Mouse (Mus musculus) C3H10T1/2 (cell line): ENCODE measurements around the gene Ano4. TPM values are rescaled to one million over a fixed set of nuclear protein-coding genes. Genes with fewer than 3 reads are reported as not detected.

Experiments used
- polyA plus RNA-seq, 2 experiments: library from polyadenylated mRNA; unstranded; fragments of >200 nt; fragmentation: generic; extraction: Trizol; gene quantifications; one replicate each; pipeline ENCODE4 v1.2.1; 2012; ENCODE audit warnings: missing spikeins in 2 of 2

Gene Ano4
- polyA plus RNA-seq: not detected

GRCm38 (mm10) chr10:89344491-89345195 is at the start of gene Ano4:
TSS of gene Ano4 (minus strand) at chr10:89344762.

Other genes with a start within 250 kb of the Ano4 start
- 1 to 10 TPM in 1 of 2 experiments, under 1 TPM in 1; 0.28 to 3.2 TPM for gene Gas2l3, start 99.2 kb upstream of the Ano4 start, polyA plus RNA-seq
- under 1 TPM; 0.02 to 0.05 TPM for gene Nr1h4, start 188.8 kb upstream of the Ano4 start, polyA plus RNA-seq